Mouse (Mus musculus) embryonic facial prominence, embryonic 13.5 days (tissue): ENCODE results near the gene Tmem198b. TPM values are rescaled to one million over a fixed set of nuclear protein-coding genes. Genes with fewer than 3 reads are reported as not detected.
"Not testable (repeated sequence)": the region's sequence is repeated elsewhere in the genome, so short reads cannot be mapped to it uniquely, and the experiment has no call there.

Experiments
- ATAC-seq: fragments of 200-750 bp; cut with Nextera tagmentation; 2 replicates; pipeline ENCODE4 v1.8.0; 2017; ENCODE audit warnings: low read depth; ENCODE audit not compliant: insufficient number of reproducible peaks, insufficient read depth, low FRiP score, low TSS enrichment
- H3K27ac ChIP-seq: fragments of 300-500 bp; sonication (generic); 2 replicates; pipeline ENCODE4 v1.5.1; 2015; ENCODE audit warnings: moderate library complexity, mild to moderate bottlenecking, inconsistent platforms
- H3K27me3 ChIP-seq: fragments of 300-500 bp; sonication (generic); 2 replicates; pipeline ENCODE4 v1.6.1; 2015; ENCODE audit warnings: mild to moderate bottlenecking, inconsistent platforms
- H3K36me3 ChIP-seq: fragments of 300-500 bp; sonication (generic); 2 replicates; pipeline ENCODE4 v1.6.1; 2015; ENCODE audit warnings: mild to moderate bottlenecking, inconsistent platforms
- H3K4me1 ChIP-seq: fragments of 300-500 bp; sonication (generic); 2 replicates; pipeline ENCODE4 v1.6.1; 2015; ENCODE audit warnings: inconsistent platforms
- H3K4me2 ChIP-seq: fragments of 300-500 bp; sonication (generic); 2 replicates; pipeline ENCODE4 v1.6.1; 2015; ENCODE audit warnings: moderate library complexity, mild to moderate bottlenecking, inconsistent platforms
- H3K4me3 ChIP-seq: fragments of 300-500 bp; sonication (generic); 2 replicates; pipeline ENCODE4 v1.5.1; 2015; ENCODE audit warnings: mild to moderate bottlenecking, inconsistent platforms
- H3K9ac ChIP-seq: fragments of 300-500 bp; sonication (generic); 2 replicates; pipeline ENCODE4 v1.6.1; 2015; ENCODE audit warnings: mild to moderate bottlenecking, inconsistent platforms
- H3K9me3 ChIP-seq: fragments of 300-500 bp; sonication (generic); 2 replicates; pipeline ENCODE4 v1.6.1; 2016; ENCODE audit warnings: inconsistent platforms
- WGBS: fragments of 180-500 bp; shearing (Covaris S2); methylation state at CpG from one replicate; pipeline ENCODE4 v1.1.7; 2015; ENCODE audit warnings: mixed read lengths; 5-methylcytosine and 5-hydroxymethylcytosine counted together
- polyA plus RNA-seq: library from polyadenylated mRNA; unstranded; fragments of >200 nt; fragmentation: Nextera tagmentation; extraction: Ambion mirVana; gene quantifications from 2 replicates; pipeline ENCODE4 v1.2.1, GENCODE M21; 2015

The Tmem198b gene
- polyA plus RNA-seq = 25.5 and 26.0 TPM in 2 replicates

DNA sequence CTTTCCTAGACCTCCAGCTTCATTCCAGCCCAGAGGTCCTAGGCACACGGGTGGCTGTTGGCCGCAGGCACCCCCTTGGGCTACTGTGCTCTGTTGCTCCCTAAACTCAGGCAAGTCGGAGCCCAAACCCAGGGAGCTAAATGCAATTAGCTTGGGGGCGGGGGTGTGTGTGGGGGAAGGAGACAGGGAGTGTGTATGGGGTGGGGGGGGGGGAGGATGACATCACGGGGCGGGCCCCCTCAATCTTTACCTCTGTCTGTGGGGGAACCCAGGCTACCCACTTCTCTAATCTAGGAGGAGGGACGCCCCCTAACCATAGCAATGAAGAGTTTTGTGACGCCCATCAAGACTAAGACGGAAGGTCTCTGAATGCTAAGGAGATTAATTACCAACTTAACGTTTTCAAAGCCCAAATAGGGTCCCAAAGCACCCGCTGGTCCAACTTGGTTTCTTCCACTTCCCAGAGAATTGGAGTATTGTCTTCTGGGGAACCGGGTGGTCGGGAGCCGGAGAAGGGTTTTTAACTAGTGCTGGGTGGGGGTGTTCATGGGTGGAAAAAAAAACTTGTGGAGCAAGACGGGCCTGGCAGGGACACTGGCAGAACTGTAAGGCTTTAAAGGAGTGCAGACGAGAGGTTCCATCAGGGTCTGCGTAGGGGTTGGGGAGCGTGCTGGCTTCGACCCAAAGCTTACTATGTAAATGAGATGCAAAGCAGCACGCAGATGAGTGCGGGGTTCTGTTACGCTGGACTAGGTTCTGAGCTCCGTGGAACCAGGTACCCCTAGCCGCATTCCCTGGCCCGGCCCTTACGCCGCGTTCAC is at the start of gene Tmem198b:
Gene Tmem198b, minus strand, starts transcription at position 100 of the 821 bp plus-strand sequence.
- peak within 1 kb of the TSS; percentile 85 for H3K4me2 ChIP-seq
- peaks cover 48% of the 10 kb centered on the region for H3K36me3 ChIP-seq
- WGBS = 0% methylated on average over 28 of the region's 28 CpGs
- H3K4me3 ChIP-seq = peak within 1 kb of the TSS; percentile 82
- H3K27ac ChIP-seq = peak within 1 kb of the TSS; percentile 99
- H3K9ac ChIP-seq = peak within 1 kb of the TSS; percentile 96
- no peaks in the 10 kb centered on the region for H3K27me3 ChIP-seq
- H3K4me1 ChIP-seq = peaks cover 55% of the 10 kb centered on the region
- H3K9me3 ChIP-seq = no peaks in the 10 kb centered on the region
- ATAC-seq = peak; percentile 53

DNA sequence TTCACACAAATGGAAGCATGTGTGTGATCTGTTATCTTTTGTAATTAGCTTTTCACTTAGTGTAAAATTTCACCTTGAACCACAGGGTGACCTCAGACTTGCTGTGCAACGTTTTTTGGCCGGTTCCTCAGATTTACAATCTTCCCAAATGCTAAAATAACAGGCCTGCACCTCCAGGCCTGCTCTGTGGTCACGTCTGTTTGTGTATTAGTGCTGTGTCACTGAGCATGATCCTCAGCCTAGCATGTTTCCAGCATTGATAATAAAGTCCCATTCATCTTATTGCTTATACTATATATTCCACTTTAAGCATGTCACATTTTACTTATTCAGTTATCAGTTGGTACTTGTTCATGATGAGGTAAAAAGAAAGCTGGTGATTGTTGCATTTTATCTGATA is 46.2 kb upstream of the Tmem198b start:
- Histone ChIP-seq H3K27me3 (no peaks in the 10 kb centered on the region), H3K27ac (no peak overlapping the region), H3K4me1 (no peaks in the 10 kb centered on the region), H3K9ac (no peak overlapping the region), H3K4me2 (no peak overlapping the region), H3K9me3 (no peaks in the 10 kb centered on the region), H3K36me3 (peaks cover 51% of the 10 kb centered on the region), H3K4me3 (no peak overlapping the region)
- 71% methylated on average over 3 of the region's 3 CpGs for WGBS
- no peak for ATAC-seq

- Histone ChIP-seq H3K27ac (no peak overlapping the region), H3K36me3 (peaks cover 52% of the 10 kb centered on the region)
- WGBS = 75% methylated on average over 2 of the region's 2 CpGs
These were observed 44.3 kb upstream of the Tmem198b start for GRCm38 (mm10) chr10:128848426-128848825.

GRCm38 (mm10) chr10:128846664-128847063 is 42.5 kb upstream of the Tmem198b start:
- Histone ChIP-seq H3K4me1 (no peaks in the 10 kb centered on the region), H3K27ac (no peak overlapping the region), H3K4me3 (no peak overlapping the region), H3K4me2 (no peak overlapping the region), H3K36me3 (peaks cover 63% of the 10 kb centered on the region), H3K9ac (no peak overlapping the region), H3K9me3 (no peaks in the 10 kb centered on the region), H3K27me3 (no peaks in the 10 kb centered on the region)
- ATAC-seq = no peak
- 98% methylated on average over 4 of the region's 4 CpGs for WGBS

More at GRCm38 (mm10) chr10:128848426-128848825, 44.3 kb upstream of the Tmem198b start:
- Histone ChIP-seq H3K4me1 (no peaks in the 10 kb centered on the region), H3K4me3 (no peak overlapping the region), H3K4me2 (no peak overlapping the region), H3K9me3 (no peaks in the 10 kb centered on the region), H3K9ac (no peak overlapping the region), H3K27me3 (no peaks in the 10 kb centered on the region)
- ATAC-seq = no peak

DNA sequence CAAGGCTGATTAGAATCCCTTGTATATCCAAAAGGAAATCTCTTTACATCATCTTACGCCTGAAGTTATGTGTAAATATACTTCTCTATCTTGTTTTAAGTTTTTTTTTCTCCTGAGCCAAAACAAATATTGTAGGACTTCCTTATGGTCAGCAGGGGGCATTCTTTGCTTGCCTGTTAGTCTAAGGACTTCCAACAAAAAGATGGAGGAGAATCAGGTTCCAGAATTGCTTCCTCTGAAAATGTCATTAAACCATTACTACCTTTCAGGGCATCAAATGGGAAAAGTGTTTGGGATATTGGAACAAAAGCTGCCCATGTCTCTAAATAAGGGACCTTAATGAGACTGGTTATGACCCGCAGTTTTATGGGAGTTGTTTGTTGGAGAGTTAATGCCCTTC is 41.3 kb upstream of the Tmem198b start:
- Histone ChIP-seq H3K9me3 (no peaks in the 10 kb centered on the region), H3K4me1 (no peaks in the 10 kb centered on the region), H3K4me2 (no peak overlapping the region), H3K4me3 (no peak overlapping the region), H3K27me3 (no peaks in the 10 kb centered on the region), H3K27ac (no peak overlapping the region), H3K9ac (no peak overlapping the region), H3K36me3 (peaks cover 69% of the 10 kb centered on the region)
- no peak for ATAC-seq
- 76% methylated on average over 2 of the region's 2 CpGs for WGBS

DNA sequence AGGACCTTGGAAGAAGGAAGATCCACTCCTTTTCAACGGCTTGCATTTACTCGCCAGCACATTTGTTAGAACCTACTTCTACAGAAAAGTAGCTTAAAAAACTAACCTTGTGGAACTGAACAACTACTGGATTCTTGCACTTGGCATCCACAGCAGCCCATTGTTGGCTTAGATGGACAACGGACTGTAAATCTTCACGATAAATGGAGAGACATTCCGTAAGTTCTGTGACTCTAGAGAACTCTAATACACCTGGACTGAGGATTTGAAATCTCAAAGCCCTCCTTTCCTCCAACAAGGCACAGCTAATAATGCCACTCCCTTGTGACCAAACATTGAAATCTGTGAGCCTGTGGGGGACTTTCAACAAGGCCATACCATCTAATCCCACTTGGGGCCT is 39.1 kb upstream of the Tmem198b start:
- 94% methylated on average over 5 of the region's 5 CpGs for WGBS
- Histone ChIP-seq H3K27ac (no peak overlapping the region), H3K9me3 (no peaks in the 10 kb centered on the region), H3K36me3 (peaks cover 72% of the 10 kb centered on the region), H3K4me3 (no peak overlapping the region), H3K27me3 (no peaks in the 10 kb centered on the region), H3K4me2 (no peak overlapping the region), H3K9ac (no peak overlapping the region), H3K4me1 (no peaks in the 10 kb centered on the region)
- no peak for ATAC-seq

- Histone ChIP-seq H3K4me3 (no peak overlapping the region), H3K4me2 (no peak overlapping the region), H3K9ac (no peak overlapping the region), H3K9me3 (no peaks in the 10 kb centered on the region), H3K27me3 (no peaks in the 10 kb centered on the region), H3K27ac (no peak overlapping the region), H3K4me1 (no peaks in the 10 kb centered on the region), H3K36me3 (peaks cover 75% of the 10 kb centered on the region)
- ATAC-seq = no peak
These were observed 36.4 kb upstream of the Tmem198b start for GRCm38 (mm10) chr10:128840612-128841011.

DNA sequence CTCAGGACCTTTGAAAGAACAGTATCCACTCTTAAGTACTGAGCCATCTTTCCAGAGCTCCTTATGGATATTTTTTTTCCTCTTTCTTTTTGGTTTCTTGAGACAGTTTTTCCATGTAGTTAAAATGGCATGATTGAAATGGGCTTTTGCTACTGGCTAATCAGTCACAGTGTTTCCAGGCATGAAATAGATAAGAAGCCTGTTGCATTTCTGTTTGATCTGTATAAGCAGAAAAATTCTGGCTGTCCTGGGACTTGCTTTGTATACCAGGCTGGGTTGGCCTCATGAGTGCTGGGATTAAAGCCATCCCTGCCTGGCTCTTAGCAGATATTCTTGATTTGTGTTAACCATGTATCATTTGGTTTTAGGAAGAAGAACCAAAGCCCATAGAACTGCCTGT is 35.3 kb upstream of the Tmem198b start:
- no peaks in the 10 kb centered on the region for H3K9me3 ChIP-seq
- H3K27ac ChIP-seq = no peak overlapping the region
- no peaks in the 10 kb centered on the region for H3K4me1 ChIP-seq
- no peaks in the 10 kb centered on the region for H3K27me3 ChIP-seq
- peaks cover 78% of the 10 kb centered on the region for H3K36me3 ChIP-seq
- H3K9ac ChIP-seq = no peak overlapping the region
- no peak overlapping the region for H3K4me2 ChIP-seq
- H3K4me3 ChIP-seq = no peak overlapping the region
- no peak for ATAC-seq

GRCm38 (mm10) chr10:128837400-128837799 is 33.2 kb upstream of the Tmem198b start:
- Histone ChIP-seq H3K27me3 (no peaks in the 10 kb centered on the region), H3K4me3 (no peak overlapping the region), H3K27ac (no peak overlapping the region), H3K36me3 (peaks cover 85% of the 10 kb centered on the region), H3K4me2 (no peak overlapping the region), H3K9me3 (no peaks in the 10 kb centered on the region), H3K4me1 (no peaks in the 10 kb centered on the region), H3K9ac (no peak overlapping the region)
- no peak for ATAC-seq

DNA sequence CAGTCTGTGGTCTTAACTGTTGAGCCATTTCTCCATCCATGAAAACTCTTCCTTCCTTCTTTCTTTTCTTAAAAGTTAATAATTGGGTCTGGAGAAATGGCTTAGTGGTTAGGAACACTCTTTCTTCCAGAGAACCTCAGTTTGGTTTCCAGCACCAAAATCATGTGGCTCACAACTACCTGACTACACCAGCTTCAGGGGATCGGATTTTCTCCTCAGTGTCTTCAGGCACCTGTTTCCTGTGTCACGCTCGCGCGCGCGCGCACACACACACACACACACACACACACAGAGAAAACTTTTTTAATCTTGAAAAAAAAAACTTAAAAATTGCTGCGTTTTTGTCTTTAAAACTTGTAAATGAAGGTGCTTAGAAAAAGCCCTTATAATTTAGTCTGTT is 19.7 kb upstream of the Tmem198b start:
- H3K27me3 ChIP-seq = no peaks in the 10 kb centered on the region
- no peak for ATAC-seq
- H3K4me1 ChIP-seq = peaks cover 18% of the 10 kb centered on the region
- 96% methylated on average over 9 of the region's 9 CpGs for WGBS
- H3K4me2 ChIP-seq = no peak overlapping the region
- peaks cover 27% of the 10 kb centered on the region for H3K36me3 ChIP-seq
- H3K27ac ChIP-seq = no peak overlapping the region
- H3K4me3 ChIP-seq = no peak overlapping the region
- H3K9ac ChIP-seq = no peak overlapping the region
- no peaks in the 10 kb centered on the region for H3K9me3 ChIP-seq

DNA sequence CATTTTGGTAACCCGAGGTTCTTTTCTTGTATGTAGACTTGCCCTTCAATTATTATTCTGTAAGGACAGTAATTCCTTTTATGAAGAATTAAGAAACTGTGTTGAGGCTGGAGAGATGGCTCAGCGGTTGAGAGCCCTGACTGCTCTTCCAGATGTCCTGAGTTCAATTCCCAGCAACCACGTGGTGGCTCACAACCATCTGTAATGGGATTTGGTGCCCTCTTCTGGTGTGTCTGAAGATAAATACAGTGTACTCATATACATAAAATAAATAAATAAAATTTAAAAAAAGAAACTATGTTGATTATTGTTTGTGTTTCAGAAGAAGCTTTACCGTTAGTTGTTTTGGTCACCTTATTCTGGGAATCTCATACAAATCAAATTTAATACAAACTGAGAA is 18.9 kb upstream of the Tmem198b start:
- H3K36me3 ChIP-seq = peaks cover 31% of the 10 kb centered on the region
- not testable (repeated sequence) for ATAC-seq, H3K27ac ChIP-seq, H3K27me3 ChIP-seq, H3K9me3 ChIP-seq, H3K9ac ChIP-seq
- WGBS = 80% methylated on average over 4 of the region's 4 CpGs
- peaks cover 18% of the 10 kb centered on the region for H3K4me1 ChIP-seq
- H3K4me3 ChIP-seq = peak overlapping the region; percentile 94
- peak overlapping the region; percentile 85 for H3K4me2 ChIP-seq

DNA sequence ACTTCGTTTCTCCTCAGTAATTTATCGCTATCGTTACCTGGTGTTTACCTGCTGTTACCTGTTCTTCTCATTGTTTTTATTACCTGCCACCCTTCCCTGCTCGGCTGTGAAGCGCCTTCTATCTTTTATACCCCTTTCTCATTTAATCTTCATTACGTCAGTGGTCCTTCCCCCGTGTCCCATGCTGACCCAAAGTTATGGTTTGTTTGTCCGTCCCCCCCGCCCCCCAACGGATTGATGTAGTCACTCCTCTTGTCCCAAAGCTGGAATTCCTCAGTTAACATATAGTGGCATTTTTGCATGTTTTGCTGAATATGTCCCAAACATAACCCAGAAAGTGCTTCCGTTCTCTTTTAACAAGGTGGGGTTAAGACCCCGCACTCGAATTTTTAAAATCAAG is 18.0 kb upstream of the Tmem198b start:
- 3% methylated on average over 13 of the region's 13 CpGs for WGBS
- Histone ChIP-seq H3K4me2 (peak overlapping the region; percentile 85), H3K4me3 (peak overlapping the region; percentile 94), H3K9ac (peak overlapping the region; percentile 86), H3K27me3 (no peaks in the 10 kb centered on the region), H3K4me1 (peaks cover 18% of the 10 kb centered on the region), H3K27ac (peak overlapping the region; percentile 72; the same call in 1 of the 2 replicates), H3K36me3 (peaks cover 35% of the 10 kb centered on the region), H3K9me3 (no peaks in the 10 kb centered on the region)
- ATAC-seq = no peak
